Mouse (Mus musculus) neural tube, embryonic 11.5 days (tissue): ENCODE measurements around the gene Angel1. TPM values are rescaled to one million over a fixed set of nuclear protein-coding genes. Genes with fewer than 3 reads are reported as not detected.

Experiments used
- ATAC-seq: fragments of 200-750 bp; cut with Nextera tagmentation; 2 replicates; pipeline ENCODE4 v1.8.0; 2017; ENCODE audit warnings: moderate number of reproducible peaks, mild to moderate bottlenecking, moderate TSS enrichment, moderate library complexity; ENCODE audit not compliant: insufficient read depth, low FRiP score, low TSS enrichment
- DNase-seq: peaks from one replicate; pipeline ENCODE4 v3.0.0-alpha.2; 2015; ENCODE audit warnings: low spot score
- H3K27ac ChIP-seq: fragments of 300-500 bp; sonication (generic); 2 replicates; pipeline ENCODE4 v1.5.1; 2014; ENCODE audit warnings: low read depth, mild to moderate bottlenecking, low read length
- H3K27me3 ChIP-seq: fragments of 300-500 bp; sonication (generic); 2 replicates; pipeline ENCODE4 v1.6.1; 2014; ENCODE audit warnings: mild to moderate bottlenecking, low read length, mixed read lengths; ENCODE audit not compliant: control insufficient read depth, insufficient read depth
- H3K36me3 ChIP-seq: fragments of 300-500 bp; sonication (generic); 2 replicates; pipeline ENCODE4 v1.6.1; 2014; ENCODE audit warnings: mild to moderate bottlenecking, low read length, moderate library complexity, mixed read lengths; ENCODE audit not compliant: control insufficient read depth, insufficient read depth
- H3K4me1 ChIP-seq: fragments of 300-500 bp; sonication (generic); 2 replicates; pipeline ENCODE4 v1.6.1; 2014; ENCODE audit warnings: low read length, mixed read lengths; ENCODE audit not compliant: control insufficient read depth, insufficient read depth
- H3K4me2 ChIP-seq: fragments of 300-500 bp; sonication (generic); 2 replicates; pipeline ENCODE4 v1.6.1; 2014; ENCODE audit warnings: low read depth, mild to moderate bottlenecking, moderate library complexity
- H3K4me3 ChIP-seq: fragments of 300-500 bp; sonication (generic); 2 replicates; pipeline ENCODE4 v1.5.1; 2014; ENCODE audit warnings: low read depth, low read length
- H3K9ac ChIP-seq: fragments of 300-500 bp; sonication (generic); 2 replicates; pipeline ENCODE4 v1.6.1; 2014; ENCODE audit warnings: mild to moderate bottlenecking, low read length
- H3K9me3 ChIP-seq: fragments of 300-500 bp; sonication (generic); 2 replicates; pipeline ENCODE4 v1.6.1; 2016; ENCODE audit warnings: low read length; ENCODE audit not compliant: control insufficient read depth
- WGBS: fragments of 180-500 bp; shearing (Covaris S2); extraction: QIAGEN DNeasy Blood & Tissue Kit; methylation state at CpG from one replicate; pipeline ENCODE4 v1.1.7; 2014; 5-methylcytosine and 5-hydroxymethylcytosine counted together
- polyA plus RNA-seq: library from polyadenylated mRNA; unstranded; fragments of >200 nt; fragmentation: Nextera tagmentation; extraction: Ambion mirVana; gene quantifications from 2 replicates; pipeline ENCODE4 v1.2.1, GENCODE M21; 2014

Angel1 gene
- polyA plus RNA-seq, 1 experiment from 2014 or later: 14.8 TPM

- H3K9me3 ChIP-seq: no peaks in the 10 kb centered on the region
- no peak overlapping the region for H3K4me3 ChIP-seq
- no peaks in the 10 kb centered on the region for H3K4me1 ChIP-seq
- WGBS: 36% methylated on average over 20 of the region's 20 CpGs
- H3K4me2 ChIP-seq: no peak overlapping the region
- no peaks in the 10 kb centered on the region for H3K36me3 ChIP-seq
- ATAC-seq (no peak), DNase-seq (peak; percentile 75)
- no peaks in the 10 kb centered on the region for H3K27me3 ChIP-seq
- no peak overlapping the region for H3K9ac ChIP-seq
- H3K27ac ChIP-seq: no peak overlapping the region
Measured at GRCm38 (mm10) chr12:86767868-86768631, 41.8 kb upstream of the Angel1 start.

- Histone ChIP-seq H3K9ac (no peak overlapping the region), H3K36me3 (no peaks in the 10 kb centered on the region), H3K4me1 (no peaks in the 10 kb centered on the region), H3K4me3 (no peak overlapping the region), H3K27ac (no peak overlapping the region), H3K9me3 (no peaks in the 10 kb centered on the region), H3K4me2 (no peak overlapping the region), H3K27me3 (no peaks in the 10 kb centered on the region)
- no peak for DNase-seq
- ATAC-seq: no peak
- WGBS: 91% methylated on average over 8 of the region's 8 CpGs
Measured at GRCm38 (mm10) chr12:86766467-86766866, 40.2 kb upstream of the Angel1 start.

GRCm38 (mm10) chr12:86764060-86764459 lies 37.8 kb upstream of the Angel1 start:
- DNase-seq: no peak

DNA sequence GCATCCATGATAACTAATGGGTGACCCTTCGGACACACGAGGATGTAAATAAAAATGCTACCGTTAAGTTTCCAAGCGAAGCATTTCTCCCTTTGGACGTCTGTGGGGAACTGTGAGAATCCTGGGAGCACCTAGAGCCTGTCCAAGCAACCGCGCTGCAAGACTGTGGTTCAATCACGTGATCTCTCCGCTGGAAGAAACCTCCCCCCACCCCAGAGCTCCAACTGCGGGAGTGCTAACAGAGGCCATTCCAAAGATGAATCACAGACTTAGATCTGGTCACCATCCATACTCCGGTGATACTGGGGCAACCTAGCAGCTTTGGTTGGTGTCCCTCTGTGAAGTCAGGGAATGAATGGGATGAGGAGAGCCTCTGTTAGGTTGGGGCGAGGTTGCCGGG lies 34.8 kb upstream of the Angel1 start:
- 76% methylated on average over 13 of the region's 13 CpGs for WGBS
- H3K9ac ChIP-seq: no peak overlapping the region
- no peak for ATAC-seq

More at GRCm38 (mm10) chr12:86764060-86764459, 37.8 kb upstream of the Angel1 start:
- Histone ChIP-seq H3K9ac (no peak overlapping the region), H3K36me3 (no peaks in the 10 kb centered on the region), H3K4me1 (no peaks in the 10 kb centered on the region), H3K9me3 (no peaks in the 10 kb centered on the region), H3K4me2 (no peak overlapping the region), H3K4me3 (no peak overlapping the region), H3K27ac (no peak overlapping the region), H3K27me3 (no peaks in the 10 kb centered on the region)
- ATAC-seq: no peak
- WGBS: 88% methylated on average over 6 of the region's 6 CpGs

GRCm38 (mm10) chr12:86734319-86734810 lies 8.1 kb upstream of the Angel1 start, which contains the start of gene Lrrc74a:
Lrrc74a (plus strand) TSS chr12:86734369.
- H3K9ac ChIP-seq: no peak within 1 kb of the TSS
- no peaks in the 10 kb centered on the region for H3K9me3 ChIP-seq
- no peaks in the 10 kb centered on the region for H3K27me3 ChIP-seq
- H3K36me3 ChIP-seq: no peaks in the 10 kb centered on the region
- DNase-seq: no peak
- no peak within 1 kb of the TSS for H3K27ac ChIP-seq
- H3K4me1 ChIP-seq: no peaks in the 10 kb centered on the region
- H3K4me3 ChIP-seq: no peak within 1 kb of the TSS
- H3K4me2 ChIP-seq: no peak within 1 kb of the TSS
- no peak for ATAC-seq
- 87% methylated on average over 8 of the region's 8 CpGs for WGBS

More for the DNA sequence above, 34.8 kb upstream of the Angel1 start:
- Histone ChIP-seq H3K4me2 (no peak overlapping the region), H3K27me3 (no peaks in the 10 kb centered on the region), H3K9me3 (no peaks in the 10 kb centered on the region), H3K27ac (no peak overlapping the region), H3K36me3 (no peaks in the 10 kb centered on the region), H3K4me3 (no peak overlapping the region), H3K4me1 (no peaks in the 10 kb centered on the region)
- DNase-seq: no peak

GRCm38 (mm10) chr12:86725706-86726105 lies 554 bp downstream of the Angel1 start:
- no peak for DNase-seq
- H3K27ac ChIP-seq: no peak overlapping the region
- WGBS: under 1% methylated on average over 19 of the region's 19 CpGs

GRCm38 (mm10) chr12:86724300-86724699 lies 2.0 kb downstream of the Angel1 start:
- H3K9ac ChIP-seq: no peak overlapping the region
- no peak overlapping the region for H3K4me2 ChIP-seq
- H3K27me3 ChIP-seq: no peaks in the 10 kb centered on the region
- WGBS: 71% methylated on average over 2 of the region's 2 CpGs
- no peaks in the 10 kb centered on the region for H3K36me3 ChIP-seq
- no peak overlapping the region for H3K27ac ChIP-seq
- DNase-seq: no peak
- H3K4me1 ChIP-seq: 0 out of 2 replicates have a peak, but pooled peaks cover 2% of the 10 kb centered on the region
- ATAC-seq: no peak
- no peaks in the 10 kb centered on the region for H3K9me3 ChIP-seq
- no peak overlapping the region for H3K4me3 ChIP-seq

More at GRCm38 (mm10) chr12:86725706-86726105, 554 bp downstream of the Angel1 start:
- H3K36me3 ChIP-seq: no peaks in the 10 kb centered on the region
- 0 out of 2 replicates have a peak, but pooled peaks cover 2% of the 10 kb centered on the region for H3K4me1 ChIP-seq
- peak; percentile 79; the same call in 1 of the 2 replicates for ATAC-seq
- peak overlapping the region; percentile 74 for H3K4me3 ChIP-seq
- H3K4me2 ChIP-seq: peak overlapping the region; percentile 87
- H3K9ac ChIP-seq: peak overlapping the region; percentile 71
- no peaks in the 10 kb centered on the region for H3K27me3 ChIP-seq
- H3K9me3 ChIP-seq: no peaks in the 10 kb centered on the region

GRCm38 (mm10) chr12:86721453-86721852 lies 4.8 kb downstream of the Angel1 start:
- Histone ChIP-seq H3K9ac (no peak overlapping the region), H3K27me3 (no peaks in the 10 kb centered on the region), H3K27ac (no peak overlapping the region), H3K36me3 (no peaks in the 10 kb centered on the region), H3K4me2 (no peak overlapping the region), H3K4me3 (no peak overlapping the region), H3K4me1 (0 out of 2 replicates have a peak, but pooled peaks cover 2% of the 10 kb centered on the region), H3K9me3 (no peaks in the 10 kb centered on the region)
- WGBS: 94% methylated on average over 5 of the region's 5 CpGs
- ATAC-seq (no peak), DNase-seq (no peak)
